Mouse (Mus musculus) olfactory bulb, adult 2 months (tissue): ENCODE data around the gene Ncln. TPM values are rescaled to one million over a fixed set of nuclear protein-coding genes. Genes with fewer than 3 reads are reported as not detected.
A peak's percentile ranks its signal among the peaks of the same experiment; 100 is the strongest.

Experiments used
- H3K27ac ChIP-seq: fragments of 200-500 bp; 2 replicates; pipeline ENCODE4 v1.5.1; 2012; ENCODE audit warnings: low read depth, low read length; ENCODE audit not compliant: insufficient read depth
- H3K4me1 ChIP-seq: fragments of 200-500 bp; 2 replicates; pipeline ENCODE4 v1.6.1; 2012; ENCODE audit warnings: low read length; ENCODE audit not compliant: control insufficient read depth, insufficient read depth
- H3K4me3 ChIP-seq: fragments of 200-500 bp; 2 replicates; pipeline ENCODE4 v1.5.1; 2012; ENCODE audit warnings: mild to moderate bottlenecking, low read depth, low read length, moderate library complexity; ENCODE audit not compliant: insufficient read depth
- CTCF ChIP-seq: fragments of 200-500 bp; IDR thresholded peaks from 2 replicates; pipeline ENCODE4 v1.5.1; 2012; ENCODE audit warnings: low read depth, mild to moderate bottlenecking, low read length, moderate library complexity; ENCODE audit not compliant: insufficient read depth
- POLR2A ChIP-seq: fragments of 200-500 bp; IDR thresholded peaks from 2 replicates; pipeline ENCODE4 v1.6.1; 2012; ENCODE audit warnings: mild to moderate bottlenecking, low read depth, low read length, moderate library complexity; ENCODE audit not compliant: insufficient read depth
- WGBS: fragments of 180-500 bp; shearing (Covaris S2); methylation state at CpG from one replicate; pipeline ENCODE4 v1.1.7; 2018; 5-methylcytosine and 5-hydroxymethylcytosine counted together
- polyA plus RNA-seq: library from polyadenylated mRNA; stranded (reverse); fragments of >200 nt; gene quantifications from 2 replicates; pipeline ENCODE4 v1.2.4, GENCODE M21; 2012; ENCODE audit warnings: low replicate concordance; ENCODE audit not compliant: missing spikeins, insufficient read depth, insufficient read length

The Ncln gene
- polyA plus RNA-seq, 1 experiment: not detected

DNA sequence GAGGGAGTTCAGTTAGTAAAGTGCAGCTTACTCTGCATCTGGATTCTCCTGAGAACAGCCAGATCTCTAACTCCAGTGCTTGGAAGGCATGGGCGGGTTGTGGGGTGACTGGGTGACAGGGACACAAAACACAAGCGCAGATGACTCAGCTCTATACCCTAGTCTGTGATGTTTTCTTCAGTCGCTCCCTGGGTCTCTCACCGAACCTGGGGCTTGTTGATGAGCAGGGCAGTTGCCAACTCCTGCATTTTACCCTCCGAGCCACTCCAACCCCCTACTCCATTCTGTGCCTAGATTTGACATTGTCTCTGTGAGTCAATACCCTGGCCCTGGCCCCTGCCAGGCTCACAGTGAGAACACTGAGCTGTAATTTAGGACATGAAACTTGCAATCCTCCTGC lies 5.7 kb upstream of the Ncln start:
- no peak for TF ChIP-seq POLR2A
- TF ChIP-seq CTCF: no peak
- peaks cover 8% of the 10 kb centered on the region; the same call in 1 of the 2 replicates for H3K4me1 ChIP-seq
- no peak overlapping the region for H3K4me3 ChIP-seq
- WGBS: 57% methylated on average over 5 of the region's 5 CpGs
- peak overlapping the region; percentile 42; the same call in 1 of the 2 replicates for H3K27ac ChIP-seq

DNA sequence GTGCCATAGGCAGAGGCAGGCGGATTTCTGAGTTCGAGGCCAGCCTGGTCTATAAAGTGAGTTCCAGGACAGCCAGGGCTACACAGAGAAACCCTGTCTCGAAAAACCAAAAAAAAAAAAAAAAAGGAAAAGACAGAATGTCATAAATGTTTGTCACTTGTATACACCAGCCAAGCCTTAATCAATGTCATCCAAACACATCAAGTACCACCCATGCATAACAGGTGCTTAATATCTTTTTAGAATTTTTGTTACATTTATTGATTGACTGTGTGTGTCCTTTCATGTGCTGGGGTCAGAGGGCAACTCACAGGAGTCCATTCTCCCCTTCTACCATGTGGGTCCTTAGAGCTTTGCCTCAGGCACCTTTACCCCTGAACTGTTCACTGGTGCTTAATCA lies 3.8 kb upstream of the Ncln start, which contains the start of gene S1pr4:
Gene S1pr4 (minus strand): TSS at position 101 of the 400 bp plus-strand sequence.
- peaks cover 14% of the 10 kb centered on the region for H3K4me1 ChIP-seq
- H3K4me3 ChIP-seq: peak within 1 kb of the TSS; percentile 20; the same call in 1 of the 2 replicates
- no peak within 1 kb of the TSS; the same call in 1 of the 2 replicates for H3K27ac ChIP-seq

DNA sequence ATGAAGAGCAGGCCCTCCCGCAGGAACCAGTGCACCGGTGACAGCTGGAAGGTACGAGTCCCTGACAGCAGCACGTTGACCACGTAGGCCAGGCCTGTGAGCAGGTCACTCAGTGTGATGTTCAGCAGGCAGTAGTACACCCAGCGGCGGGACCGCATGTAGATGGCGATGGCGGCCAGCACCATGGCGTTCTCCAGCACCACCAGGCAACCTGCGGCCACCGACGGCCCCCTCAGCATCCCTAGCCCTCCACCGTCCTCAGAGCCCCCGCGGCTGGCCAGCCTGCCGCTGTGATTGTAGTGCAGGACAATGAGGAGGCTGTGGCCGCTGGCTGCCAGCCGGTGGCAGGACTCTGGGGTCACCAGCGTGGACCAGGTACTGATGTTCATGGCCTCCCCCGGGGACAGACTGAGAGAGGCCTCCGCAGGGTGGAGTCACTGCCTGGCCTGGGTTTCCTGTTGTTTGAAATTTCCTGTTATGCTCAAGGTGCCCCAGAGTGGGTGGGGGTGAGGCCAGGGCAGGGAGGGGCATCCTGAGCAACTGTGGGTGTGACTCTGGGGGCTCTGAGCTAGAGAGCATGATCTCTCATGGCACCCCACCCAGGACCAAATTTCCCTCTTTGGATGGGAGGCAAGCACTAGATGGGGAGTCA lies 3.2 kb upstream of the Ncln start:
- Histone ChIP-seq H3K27ac (no peak overlapping the region; the same call in 1 of the 2 replicates), H3K4me3 (peak overlapping the region; percentile 20; the same call in 1 of the 2 replicates), H3K4me1 (peaks cover 21% of the 10 kb centered on the region)
- TF ChIP-seq POLR2A: no peak
- TF ChIP-seq CTCF: no peak
- WGBS: 77% methylated on average over 23 of the region's 23 CpGs

More for the DNA sequence above, 3.8 kb upstream of the Ncln start, which contains the start of gene S1pr4:
- TF ChIP-seq CTCF (no peak), POLR2A (no peak)
- 80% methylated on average over 3 of the region's 3 CpGs for WGBS

DNA sequence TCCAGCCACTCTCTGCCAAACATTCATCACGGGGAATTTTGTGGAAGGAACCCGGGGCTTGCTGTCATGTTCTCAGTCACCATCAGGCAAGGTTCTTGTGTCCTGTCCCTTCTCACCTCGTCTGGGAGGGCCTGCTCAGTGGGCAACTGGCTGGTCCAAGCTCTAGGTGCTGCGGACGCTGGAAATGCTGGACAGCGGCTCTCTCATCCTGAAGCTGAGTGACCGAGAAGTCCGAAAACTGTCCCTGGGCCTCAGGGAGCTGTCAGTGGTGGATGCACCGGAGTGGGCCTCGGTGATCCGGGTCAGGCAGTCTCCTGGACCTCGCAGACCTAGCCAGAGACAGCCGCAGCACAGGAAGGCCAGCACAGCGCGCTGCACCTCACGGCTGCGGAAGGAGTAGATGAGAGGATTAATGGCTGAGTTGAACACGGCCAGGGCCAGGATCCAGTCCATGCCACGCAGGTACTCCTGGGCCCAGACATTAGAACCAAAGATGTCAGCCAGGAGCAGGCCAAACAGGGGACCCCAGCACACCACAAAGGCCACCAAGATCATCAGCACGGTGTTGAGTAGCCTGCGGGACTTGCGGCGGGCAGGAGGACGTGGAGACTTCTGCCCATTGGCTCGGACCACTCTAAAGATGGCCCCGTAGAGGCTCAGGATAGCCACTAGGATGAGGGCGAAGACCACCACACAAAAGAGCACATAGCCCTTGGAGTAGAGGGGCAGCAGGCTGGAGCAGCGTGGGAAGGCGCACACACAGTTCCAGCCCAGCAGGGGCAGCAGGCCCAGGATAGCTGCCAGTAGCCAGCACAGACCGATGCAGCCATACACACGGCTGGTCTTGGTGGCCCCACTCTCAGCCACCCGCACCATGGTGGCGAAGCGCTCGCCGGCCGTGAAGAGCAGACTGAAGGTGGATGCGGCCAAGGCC lies 2.4 kb upstream of the Ncln start:
- Histone ChIP-seq H3K27ac (no peak overlapping the region), H3K4me1 (peaks cover 28% of the 10 kb centered on the region), H3K4me3 (peak overlapping the region; percentile 20; the same call in 1 of the 2 replicates)
- no peak for TF ChIP-seq POLR2A
- no peak for TF ChIP-seq CTCF
- WGBS: 88% methylated on average over 38 of the region's 38 CpGs

DNA sequence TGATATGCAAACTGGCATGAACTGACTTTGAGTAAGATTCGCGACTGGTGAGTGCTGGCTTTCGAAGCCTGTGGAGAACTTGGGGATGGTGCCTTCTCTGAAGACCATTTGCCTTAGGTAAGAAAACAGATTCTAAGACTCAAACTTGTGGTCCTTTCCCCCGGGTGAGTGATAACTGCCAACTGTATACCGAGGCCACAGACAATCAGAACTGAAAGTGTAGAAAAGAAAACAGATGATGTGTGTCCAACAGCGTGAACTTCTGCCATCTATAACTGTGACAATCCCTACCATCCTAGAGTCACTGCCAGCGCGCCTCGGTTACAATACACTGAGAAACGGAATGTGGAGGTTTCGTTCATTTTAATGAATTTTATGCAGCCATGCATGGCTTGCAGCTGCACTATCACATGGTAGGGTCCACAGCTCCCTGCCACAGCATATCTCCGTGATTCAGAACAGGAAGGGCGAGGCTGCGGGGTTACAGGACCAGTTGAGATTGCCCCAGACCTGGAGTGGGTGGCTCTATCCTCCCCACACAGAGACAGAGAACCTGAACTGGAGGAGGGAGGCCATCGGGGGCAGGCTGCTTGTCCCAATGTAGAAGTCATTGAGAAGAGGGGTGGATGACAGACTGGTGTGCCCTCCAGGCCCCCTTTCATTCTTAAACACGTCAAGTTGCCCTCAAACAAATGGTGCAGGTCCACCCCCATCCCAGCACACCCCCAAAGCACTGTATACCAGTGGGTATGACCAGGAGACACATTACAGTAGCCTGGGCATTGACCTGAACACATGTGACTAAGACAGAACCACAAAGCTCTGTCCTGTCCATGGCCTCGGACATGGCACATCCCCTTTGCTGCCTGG lies 1.4 kb upstream of the Ncln start:
- Histone ChIP-seq H3K4me3 (no peak overlapping the region), H3K4me1 (peaks cover 25% of the 10 kb centered on the region), H3K27ac (no peak overlapping the region)
- WGBS: 79% methylated on average over 17 of the region's 17 CpGs
- TF ChIP-seq CTCF (no peak), POLR2A (no peak)

DNA sequence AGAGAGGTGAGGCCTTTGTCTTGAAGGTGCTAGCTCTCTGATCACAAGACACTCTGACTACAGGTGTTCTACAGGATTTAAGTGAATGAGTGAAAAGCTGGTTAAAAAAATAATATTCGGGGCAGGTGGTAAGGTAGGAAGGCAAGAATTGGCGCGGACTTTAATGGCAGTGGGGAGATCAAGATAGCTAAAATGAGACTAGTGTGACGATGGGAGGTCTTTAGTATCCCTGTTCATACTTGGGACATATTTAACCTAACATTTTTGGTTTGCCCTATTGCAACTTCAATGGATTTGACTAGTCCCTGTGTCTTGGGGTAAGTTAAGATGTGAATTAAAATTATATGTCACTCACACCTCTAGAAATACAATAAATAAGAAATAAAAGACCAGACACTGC lies 777 bp upstream of the Ncln start:
- 21% methylated on average over 4 of the region's 4 CpGs for WGBS
- TF ChIP-seq CTCF (no peak), POLR2A (no peak)
- Histone ChIP-seq H3K4me1 (peaks cover 21% of the 10 kb centered on the region), H3K27ac (no peak overlapping the region), H3K4me3 (no peak overlapping the region)

DNA sequence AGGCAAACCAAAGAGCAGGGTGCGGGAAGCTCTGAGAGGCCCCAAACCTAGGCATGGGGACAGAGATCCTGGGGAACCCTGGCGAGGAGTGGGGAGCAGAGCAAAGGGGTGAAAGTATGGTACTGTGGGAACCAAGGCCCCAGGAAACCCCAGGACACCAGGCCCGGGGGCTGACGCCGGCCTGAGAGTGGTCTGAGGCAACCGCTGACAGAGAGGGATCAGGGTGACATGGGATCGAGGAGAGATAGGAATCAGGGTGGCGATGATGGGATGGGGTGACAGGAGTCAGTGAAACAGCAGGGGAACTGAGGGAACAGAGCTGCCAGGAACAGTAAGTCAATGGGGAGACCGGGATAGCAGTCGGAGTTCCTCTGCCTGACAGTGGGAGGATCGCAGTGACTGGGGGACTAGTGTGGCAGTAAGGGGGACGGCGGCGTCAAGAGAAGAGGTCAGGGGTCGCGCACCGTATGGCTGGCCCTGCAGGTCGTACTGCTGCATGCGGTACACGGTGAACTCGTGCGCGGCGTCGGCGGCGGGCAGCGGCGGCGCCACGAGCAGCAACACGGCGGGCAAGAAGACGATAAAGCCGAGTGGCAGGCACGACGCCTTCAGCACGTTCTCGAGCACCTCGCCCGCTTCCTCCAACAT lies 452 bp downstream of the Ncln start:
- peak overlapping the region; percentile 78 for H3K4me3 ChIP-seq
- TF ChIP-seq POLR2A: no peak
- TF ChIP-seq CTCF: no peak
- H3K27ac ChIP-seq: no peak overlapping the region
- peaks cover 21% of the 10 kb centered on the region for H3K4me1 ChIP-seq
- WGBS: 1% methylated on average over 41 of the region's 41 CpGs

DNA sequence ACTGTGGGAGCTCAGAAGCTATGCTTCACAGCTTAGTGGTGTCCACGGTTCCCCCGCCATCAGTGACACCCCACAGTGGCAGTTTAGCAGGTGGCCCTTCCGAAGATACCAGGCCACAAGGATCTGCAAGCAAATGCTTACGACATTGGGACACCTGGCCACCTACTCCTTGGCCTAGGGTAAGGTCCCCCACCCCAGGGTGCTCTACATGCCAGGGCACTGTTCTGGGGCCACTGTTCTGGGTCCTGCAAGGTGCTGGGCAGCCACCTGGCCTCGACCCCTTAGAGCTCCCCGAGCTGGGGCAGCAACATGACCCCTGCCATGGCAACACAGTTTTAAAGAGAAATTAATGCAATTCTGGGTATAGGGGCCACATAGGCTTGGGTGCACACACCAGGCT lies 1.0 kb downstream of the Ncln start:
- Histone ChIP-seq H3K4me1 (peaks cover 21% of the 10 kb centered on the region), H3K4me3 (peak overlapping the region; percentile 78), H3K27ac (no peak overlapping the region)
- WGBS: 72% methylated on average over 6 of the region's 6 CpGs
- TF ChIP-seq CTCF (no peak), POLR2A (no peak)
